Mouse (Mus musculus): ENCODE results near the gene Ccdc62.

DNA sequence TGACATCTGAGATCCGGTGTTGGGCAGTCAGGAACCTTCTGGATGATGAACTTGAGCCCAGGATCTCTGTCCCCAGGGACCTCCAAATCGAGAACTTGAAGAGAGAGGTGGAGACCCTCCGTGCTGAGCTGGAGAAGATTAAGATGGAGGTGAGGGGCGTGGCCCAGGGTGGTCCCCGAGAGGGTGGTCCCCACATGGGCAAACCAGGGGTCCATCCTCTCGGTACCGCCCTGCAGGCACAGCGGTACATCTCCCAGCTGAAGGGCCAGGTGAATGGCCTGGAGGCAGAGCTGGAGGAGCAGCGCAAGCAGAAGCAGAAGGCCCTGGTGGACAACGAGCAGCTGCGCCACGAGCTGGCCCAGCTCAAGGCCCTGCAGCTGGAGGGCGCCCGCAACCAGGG lies 66.2 kb downstream of the Ccdc62 start:
- TF ChIP-seq CTCF (IDR thresholded peaks at IDR 0.05; ENCODE audit: extremely low read depth, insufficient read depth, low read length) (no peak), POLR2A (IDR thresholded peaks at IDR 0.05; ENCODE audit: extremely low read depth, insufficient read depth, low read length) (no peak)
